Mouse (Mus musculus) ES-Bruce4 (cell line): ENCODE measurements around the gene Sh3bgrl3.

ENCODE experiments used
- CTCF ChIP-seq: IDR thresholded peaks from one replicate; pipeline ENCODE4 v1.8.1; 2011; ENCODE audit warnings: low read depth, low read length
- POLR2A ChIP-seq: IDR thresholded peaks from one replicate; pipeline ENCODE4 v1.8.1; 2011; ENCODE audit warnings: low read length; ENCODE audit not compliant: insufficient read depth

GRCm38 (mm10) chr4:134136280-134136926 lies 7.8 kb upstream of the Sh3bgrl3 start:
- TF ChIP-seq CTCF: no peak
- TF ChIP-seq POLR2A: no peak
